Mouse (Mus musculus): ENCODE measurements around the gene Rgmb. TPM values are rescaled to one million over a fixed set of nuclear protein-coding genes. Genes with fewer than 3 reads are reported as not detected.

Rgmb gene
- polyA plus RNA-seq, 1 experiment from 2014 or later: 57.1 TPM

- Histone ChIP-seq H3K4me2 (ENCODE audit: low read length) (peak overlapping the region; percentile 73), H3K9ac (ENCODE audit: low read depth, low read length) (peak overlapping the region; percentile 95), H3K4me1 (ENCODE audit: control insufficient read depth, insufficient read depth, low read length) (peaks cover 45% of the 10 kb centered on the region), H3K27me3 (ENCODE audit: control insufficient read depth, insufficient read depth, low read depth, low read length) (no peaks in the 10 kb centered on the region), H3K27ac (ENCODE audit: low read length) (peak overlapping the region; percentile 29), H3K9me3 (replicated peaks; ENCODE audit: control insufficient read depth, low read length, poor library complexity, severe bottlenecking) (no peaks in the 10 kb centered on the region), H3K36me3 (ENCODE audit: control insufficient read depth, insufficient read depth, low read length) (no peaks in the 10 kb centered on the region; the same call in 1 of the 2 replicates), H3K4me3 (ENCODE audit: low read depth, low read length) (peak overlapping the region; percentile 81)
- no peak for ATAC-seq
- 26% methylated on average over 11 of the region's 11 CpGs for WGBS
These were observed 6.5 kb downstream of the Rgmb start for GRCm38 (mm10) chr17:15824337-15824736.

GRCm38 (mm10) chr17:15823838-15824237, 7.0 kb downstream of the Rgmb start:
- 20% methylated on average over 3 of the region's 3 CpGs for WGBS
- H3K9ac ChIP-seq (ENCODE audit: low read depth, low read length): peak overlapping the region; percentile 95
- H3K27me3 ChIP-seq (ENCODE audit: control insufficient read depth, insufficient read depth, low read depth, low read length): no peaks in the 10 kb centered on the region
- peak overlapping the region; percentile 73 for H3K4me2 ChIP-seq (ENCODE audit: low read length)
- no peak for ATAC-seq
- H3K36me3 ChIP-seq (ENCODE audit: control insufficient read depth, insufficient read depth, low read length): peaks cover 2% of the 10 kb centered on the region; the same call in 1 of the 2 replicates
- peaks cover 46% of the 10 kb centered on the region for H3K4me1 ChIP-seq (ENCODE audit: control insufficient read depth, insufficient read depth, low read length)
- H3K4me3 ChIP-seq (ENCODE audit: low read depth, low read length): peak overlapping the region; percentile 81
- peak overlapping the region; percentile 29 for H3K27ac ChIP-seq (ENCODE audit: low read length)
- H3K9me3 ChIP-seq (replicated peaks; ENCODE audit: control insufficient read depth, low read length, poor library complexity, severe bottlenecking): no peaks in the 10 kb centered on the region

- H3K9ac ChIP-seq (ENCODE audit: low read depth, low read length): peak overlapping the region; percentile 43; the same call in 1 of the 2 replicates
- H3K4me3 ChIP-seq (ENCODE audit: low read depth, low read length): peak overlapping the region; percentile 81
- H3K27me3 ChIP-seq (ENCODE audit: control insufficient read depth, insufficient read depth, low read depth, low read length): no peaks in the 10 kb centered on the region
- no peaks in the 10 kb centered on the region for H3K9me3 ChIP-seq (replicated peaks; ENCODE audit: control insufficient read depth, low read length, poor library complexity, severe bottlenecking)
- peaks cover 4% of the 10 kb centered on the region; the same call in 1 of the 2 replicates for H3K36me3 ChIP-seq (ENCODE audit: control insufficient read depth, insufficient read depth, low read length)
- H3K4me2 ChIP-seq (ENCODE audit: low read length): peak overlapping the region; percentile 73
- 24% methylated on average over 5 of the region's 5 CpGs for WGBS
- ATAC-seq: no peak
- no peak overlapping the region for H3K27ac ChIP-seq (ENCODE audit: low read length)
- H3K4me1 ChIP-seq (ENCODE audit: control insufficient read depth, insufficient read depth, low read length): peaks cover 46% of the 10 kb centered on the region
These were observed 7.6 kb downstream of the Rgmb start for GRCm38 (mm10) chr17:15823215-15823614.

GRCm38 (mm10) chr17:15822376-15822775, 8.5 kb downstream of the Rgmb start:
- ATAC-seq: no peak
- H3K9me3 ChIP-seq (replicated peaks; ENCODE audit: control insufficient read depth, low read length, poor library complexity, severe bottlenecking): no peaks in the 10 kb centered on the region
- H3K9ac ChIP-seq (ENCODE audit: low read depth, low read length): no peak overlapping the region
- peaks cover 4% of the 10 kb centered on the region; the same call in 1 of the 2 replicates for H3K36me3 ChIP-seq (ENCODE audit: control insufficient read depth, insufficient read depth, low read length)
- H3K4me2 ChIP-seq (ENCODE audit: low read length): peak overlapping the region; percentile 34
- 81% methylated on average over 7 of the region's 7 CpGs for WGBS
- peaks cover 50% of the 10 kb centered on the region for H3K4me1 ChIP-seq (ENCODE audit: control insufficient read depth, insufficient read depth, low read length)
- H3K27ac ChIP-seq (ENCODE audit: low read length): no peak overlapping the region
- no peak overlapping the region for H3K4me3 ChIP-seq (ENCODE audit: low read depth, low read length)
- no peaks in the 10 kb centered on the region for H3K27me3 ChIP-seq (ENCODE audit: control insufficient read depth, insufficient read depth, low read depth, low read length)

- H3K27ac ChIP-seq (ENCODE audit: low read length): no peak overlapping the region
- no peak for ATAC-seq
- 88% methylated on average over 4 of the region's 4 CpGs for WGBS
- peaks cover 4% of the 10 kb centered on the region; the same call in 1 of the 2 replicates for H3K36me3 ChIP-seq (ENCODE audit: control insufficient read depth, insufficient read depth, low read length)
- H3K27me3 ChIP-seq (ENCODE audit: control insufficient read depth, insufficient read depth, low read depth, low read length): no peaks in the 10 kb centered on the region
- no peak overlapping the region for H3K4me2 ChIP-seq (ENCODE audit: low read length)
- H3K9me3 ChIP-seq (replicated peaks; ENCODE audit: control insufficient read depth, low read length, poor library complexity, severe bottlenecking): no peaks in the 10 kb centered on the region
- H3K9ac ChIP-seq (ENCODE audit: low read depth, low read length): no peak overlapping the region
- no peak overlapping the region for H3K4me3 ChIP-seq (ENCODE audit: low read depth, low read length)
- peaks cover 48% of the 10 kb centered on the region for H3K4me1 ChIP-seq (ENCODE audit: control insufficient read depth, insufficient read depth, low read length)
These were observed 9.1 kb downstream of the Rgmb start for GRCm38 (mm10) chr17:15821706-15822105.

GRCm38 (mm10) chr17:15820761-15821160, 10.1 kb downstream of the Rgmb start:
- peaks cover 52% of the 10 kb centered on the region for H3K4me1 ChIP-seq (ENCODE audit: control insufficient read depth, insufficient read depth, low read length)
- H3K27me3 ChIP-seq (ENCODE audit: control insufficient read depth, insufficient read depth, low read depth, low read length): no peaks in the 10 kb centered on the region
- no peak overlapping the region for H3K4me3 ChIP-seq (ENCODE audit: low read depth, low read length)
- H3K4me2 ChIP-seq (ENCODE audit: low read length): no peak overlapping the region
- 86% methylated on average over 10 of the region's 10 CpGs for WGBS
- no peak overlapping the region for H3K9ac ChIP-seq (ENCODE audit: low read depth, low read length)
- H3K36me3 ChIP-seq (ENCODE audit: control insufficient read depth, insufficient read depth, low read length): peaks cover 6% of the 10 kb centered on the region; the same call in 1 of the 2 replicates
- H3K9me3 ChIP-seq (replicated peaks; ENCODE audit: control insufficient read depth, low read length, poor library complexity, severe bottlenecking): no peaks in the 10 kb centered on the region
- ATAC-seq: no peak
- H3K27ac ChIP-seq (ENCODE audit: low read length): no peak overlapping the region

GRCm38 (mm10) chr17:15820146-15820545, 10.7 kb downstream of the Rgmb start:
- no peak for ATAC-seq
- Histone ChIP-seq H3K4me3 (ENCODE audit: low read depth, low read length) (no peak overlapping the region), H3K27ac (ENCODE audit: low read length) (no peak overlapping the region), H3K9ac (ENCODE audit: low read depth, low read length) (no peak overlapping the region), H3K4me2 (ENCODE audit: low read length) (no peak overlapping the region), H3K27me3 (ENCODE audit: control insufficient read depth, insufficient read depth, low read depth, low read length) (no peaks in the 10 kb centered on the region), H3K36me3 (ENCODE audit: control insufficient read depth, insufficient read depth, low read length) (peaks cover 6% of the 10 kb centered on the region; the same call in 1 of the 2 replicates), H3K9me3 (replicated peaks; ENCODE audit: control insufficient read depth, low read length, poor library complexity, severe bottlenecking) (no peaks in the 10 kb centered on the region), H3K4me1 (ENCODE audit: control insufficient read depth, insufficient read depth, low read length) (peaks cover 57% of the 10 kb centered on the region)
- WGBS: 54% methylated on average over 6 of the region's 6 CpGs

- Histone ChIP-seq H3K27ac (ENCODE audit: low read length) (no peak overlapping the region), H3K27me3 (ENCODE audit: control insufficient read depth, insufficient read depth, low read depth, low read length) (no peaks in the 10 kb centered on the region), H3K36me3 (ENCODE audit: control insufficient read depth, insufficient read depth, low read length) (peaks cover 6% of the 10 kb centered on the region; the same call in 1 of the 2 replicates), H3K4me2 (ENCODE audit: low read length) (no peak overlapping the region), H3K4me3 (ENCODE audit: low read depth, low read length) (no peak overlapping the region), H3K9me3 (replicated peaks; ENCODE audit: control insufficient read depth, low read length, poor library complexity, severe bottlenecking) (no peaks in the 10 kb centered on the region), H3K9ac (ENCODE audit: low read depth, low read length) (no peak overlapping the region), H3K4me1 (ENCODE audit: control insufficient read depth, insufficient read depth, low read length) (peaks cover 50% of the 10 kb centered on the region)
- no peak for ATAC-seq
- 74% methylated on average over 8 of the region's 8 CpGs for WGBS
These were observed 12.5 kb downstream of the Rgmb start for GRCm38 (mm10) chr17:15818372-15818771.

GRCm38 (mm10) chr17:15817634-15818033, 13.2 kb downstream of the Rgmb start:
- no peak for ATAC-seq
- peaks cover 44% of the 10 kb centered on the region for H3K4me1 ChIP-seq (ENCODE audit: control insufficient read depth, insufficient read depth, low read length)
- 89% methylated on average over 2 of the region's 2 CpGs for WGBS

More at GRCm38 (mm10) chr17:15817634-15818033, 13.2 kb downstream of the Rgmb start:
- Histone ChIP-seq H3K4me2 (ENCODE audit: low read length) (no peak overlapping the region), H3K4me3 (ENCODE audit: low read depth, low read length) (no peak overlapping the region), H3K27ac (ENCODE audit: low read length) (no peak overlapping the region), H3K9ac (ENCODE audit: low read depth, low read length) (no peak overlapping the region), H3K27me3 (ENCODE audit: control insufficient read depth, insufficient read depth, low read depth, low read length) (no peaks in the 10 kb centered on the region), H3K9me3 (replicated peaks; ENCODE audit: control insufficient read depth, low read length, poor library complexity, severe bottlenecking) (no peaks in the 10 kb centered on the region), H3K36me3 (ENCODE audit: control insufficient read depth, insufficient read depth, low read length) (peaks cover 6% of the 10 kb centered on the region; the same call in 1 of the 2 replicates)

All from midbrain, embryonic 16.5 days (tissue).